Mouse (Mus musculus) lung, postnatal 10 days (tissue): ENCODE results near the gene Mbnl2.

Experiments used
- DNase-seq: peaks from one replicate; pipeline ENCODE4 v3.0.0; 2021

Gene Mbnl2

GRCm38 (mm10) chr14:120362409-120362992 lies 87.0 kb downstream of the Mbnl2 start:
- DNase-seq, result peak; percentile 60

GRCm38 (mm10) chr14:120363090-120363818 lies 87.8 kb downstream of the Mbnl2 start:
- DNase-seq, result no peak

- no peak for DNase-seq
These were observed 89.6 kb downstream of the Mbnl2 start for GRCm38 (mm10) chr14:120365088-120365487.

GRCm38 (mm10) chr14:120366962-120367361 lies 91.5 kb downstream of the Mbnl2 start:
- DNase-seq, result no peak

- no peak for DNase-seq
These were observed 92.1 kb downstream of the Mbnl2 start for GRCm38 (mm10) chr14:120367589-120367988.

GRCm38 (mm10) chr14:120368456-120368855 lies 93.0 kb downstream of the Mbnl2 start:
- no peak for DNase-seq

GRCm38 (mm10) chr14:120368914-120369391 lies 93.5 kb downstream of the Mbnl2 start:
- no peak for DNase-seq

- no peak for DNase-seq
These were observed 94.6 kb downstream of the Mbnl2 start for GRCm38 (mm10) chr14:120370044-120370443.

- DNase-seq, result no peak
These were observed 95.2 kb downstream of the Mbnl2 start for GRCm38 (mm10) chr14:120370631-120371030.

- no peak for DNase-seq
These were observed 95.7 kb downstream of the Mbnl2 start for GRCm38 (mm10) chr14:120371174-120371573.

GRCm38 (mm10) chr14:120373026-120374024 lies 97.9 kb downstream of the Mbnl2 start:
- no peak for DNase-seq

GRCm38 (mm10) chr14:120374786-120375185 lies 99.3 kb downstream of the Mbnl2 start:
- DNase-seq, result no peak

GRCm38 (mm10) chr14:120377192-120377591 lies 101.7 kb downstream of the Mbnl2 start:
- no peak for DNase-seq

GRCm38 (mm10) chr14:120378002-120378401 lies 102.5 kb downstream of the Mbnl2 start:
- DNase-seq, result no peak

- peak; percentile 73 for DNase-seq
These were observed 104.2 kb downstream of the Mbnl2 start for GRCm38 (mm10) chr14:120379716-120380115.

GRCm38 (mm10) chr14:120381378-120382134 lies 106.1 kb downstream of the Mbnl2 start:
- DNase-seq, result no peak

- DNase-seq, result no peak
These were observed 106.7 kb downstream of the Mbnl2 start for GRCm38 (mm10) chr14:120382179-120382578.

GRCm38 (mm10) chr14:120383186-120383851 lies 107.8 kb downstream of the Mbnl2 start:
- DNase-seq, result no peak

- no peak for DNase-seq
These were observed 109.1 kb downstream of the Mbnl2 start for GRCm38 (mm10) chr14:120384615-120385014.

- DNase-seq, result no peak
These were observed 111.8 kb downstream of the Mbnl2 start for GRCm38 (mm10) chr14:120387293-120387692.

- peak; percentile 55 for DNase-seq
These were observed 113.6 kb downstream of the Mbnl2 start for GRCm38 (mm10) chr14:120388818-120389691.
